Mouse (Mus musculus): Measurements from ENCODE around the gene Samd13. TPM values are rescaled to one million over a fixed set of nuclear protein-coding genes. Genes with fewer than 3 reads are reported as not detected.
A peak's percentile ranks its signal among the peaks of the same experiment; 100 is the strongest.

Gene Samd13
- polyA plus RNA-seq, 1 experiment from 2014 or later = 0.53 TPM

DNA sequence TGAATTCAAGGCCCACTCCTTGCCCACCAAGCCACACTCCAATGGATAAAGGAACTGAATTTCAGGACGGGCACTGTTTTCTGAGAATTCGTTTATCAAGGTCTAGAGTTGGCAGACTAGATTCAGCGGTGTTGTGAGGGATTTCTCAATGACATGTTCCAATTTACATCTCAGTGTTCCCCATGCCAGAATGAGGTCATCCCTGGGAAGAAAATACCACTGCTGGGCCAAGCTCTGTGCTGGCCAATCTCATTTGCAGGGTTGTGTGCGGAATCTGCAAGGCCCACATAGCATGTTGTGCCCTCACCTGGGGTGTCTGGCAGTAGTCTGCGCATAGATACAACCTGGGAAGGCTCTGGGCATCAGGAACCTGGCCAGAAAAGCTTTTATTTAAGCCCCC lies 26.1 kb downstream of the Samd13 start:
- 0 out of 2 replicates have a peak, but pooled peaks cover 3% of the 10 kb centered on the region for H3K4me1 ChIP-seq (replicated peaks)
- ATAC-seq = no peak
- H3K27me3 ChIP-seq (replicated peaks) = no peaks in the 10 kb centered on the region
- WGBS = 88% methylated on average over 5 of the region's 5 CpGs
- no peak overlapping the region for H3K27ac ChIP-seq
- H3K9me3 ChIP-seq = no peaks in the 10 kb centered on the region
- no peak overlapping the region for H3K9ac ChIP-seq
- no peak overlapping the region for H3K4me3 ChIP-seq (replicated peaks)
- no peaks in the 10 kb centered on the region for H3K36me3 ChIP-seq
- no peak overlapping the region for H3K4me2 ChIP-seq (replicated peaks)

DNA sequence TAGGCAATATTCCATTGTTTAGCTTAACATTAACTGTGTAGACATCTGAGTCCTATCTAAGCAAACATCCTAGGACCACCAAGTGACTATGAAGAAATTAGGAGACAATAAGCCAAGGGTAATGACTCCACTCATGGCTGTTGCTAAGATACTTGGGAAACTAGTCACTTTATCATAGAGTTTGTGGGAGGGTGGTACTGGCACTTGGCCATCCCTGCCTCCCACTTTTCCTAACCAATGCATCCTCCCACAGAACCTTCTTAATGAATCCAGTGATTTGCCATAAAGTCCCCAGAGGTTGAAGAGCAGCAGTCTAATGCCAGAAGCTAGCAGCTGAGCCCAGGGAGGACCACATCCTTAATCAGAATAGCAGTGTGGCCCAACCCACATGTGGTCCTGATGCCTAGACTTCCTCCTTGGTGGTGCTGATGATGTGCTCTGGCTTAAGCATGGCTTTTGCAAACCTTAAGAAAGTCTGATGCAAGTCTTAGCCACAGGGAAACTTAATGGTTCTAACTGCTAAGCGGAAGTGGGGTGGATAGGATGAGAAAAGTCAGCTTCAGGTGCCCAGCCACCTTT lies 27.2 kb downstream of the Samd13 start:
- no peak overlapping the region for H3K9ac ChIP-seq
- no peaks in the 10 kb centered on the region for H3K27me3 ChIP-seq (replicated peaks)
- 0 out of 2 replicates have a peak, but pooled peaks cover 3% of the 10 kb centered on the region for H3K4me1 ChIP-seq (replicated peaks)
- H3K4me3 ChIP-seq (replicated peaks) = no peak overlapping the region
- no peak overlapping the region for H3K4me2 ChIP-seq (replicated peaks)
- ATAC-seq = no peak
- no peaks in the 10 kb centered on the region for H3K36me3 ChIP-seq
- WGBS = 95% methylated on average over 1 of the region's 1 CpGs
- no peak overlapping the region for H3K27ac ChIP-seq
- no peaks in the 10 kb centered on the region for H3K9me3 ChIP-seq

GRCm38 (mm10) chr3:146657433-146657832 lies 28.0 kb downstream of the Samd13 start:
- no peaks in the 10 kb centered on the region for H3K27me3 ChIP-seq (replicated peaks)
- 86% methylated on average over 5 of the region's 5 CpGs for WGBS
- no peaks in the 10 kb centered on the region for H3K36me3 ChIP-seq
- no peak overlapping the region for H3K9ac ChIP-seq
- H3K4me1 ChIP-seq (replicated peaks) = 0 out of 2 replicates have a peak, but pooled peaks cover 3% of the 10 kb centered on the region
- no peaks in the 10 kb centered on the region for H3K9me3 ChIP-seq
- no peak overlapping the region for H3K4me2 ChIP-seq (replicated peaks)
- no peak for ATAC-seq
- no peak overlapping the region for H3K4me3 ChIP-seq (replicated peaks)
- no peak overlapping the region for H3K27ac ChIP-seq

- peak; percentile 34; the same call in 1 of the 2 replicates for ATAC-seq
- H3K9me3 ChIP-seq = no peaks in the 10 kb centered on the region
- no peak overlapping the region for H3K4me3 ChIP-seq (replicated peaks)
- H3K36me3 ChIP-seq = no peaks in the 10 kb centered on the region
- H3K4me1 ChIP-seq (replicated peaks) = 0 out of 2 replicates have a peak, but pooled peaks cover 3% of the 10 kb centered on the region
- H3K4me2 ChIP-seq (replicated peaks) = no peak overlapping the region
- WGBS = 50% methylated on average over 2 of the region's 2 CpGs
- no peak overlapping the region for H3K27ac ChIP-seq
- no peaks in the 10 kb centered on the region for H3K27me3 ChIP-seq (replicated peaks)
- no peak overlapping the region for H3K9ac ChIP-seq
Observed at GRCm38 (mm10) chr3:146655111-146655577, 30.2 kb downstream of the Samd13 start.

DNA sequence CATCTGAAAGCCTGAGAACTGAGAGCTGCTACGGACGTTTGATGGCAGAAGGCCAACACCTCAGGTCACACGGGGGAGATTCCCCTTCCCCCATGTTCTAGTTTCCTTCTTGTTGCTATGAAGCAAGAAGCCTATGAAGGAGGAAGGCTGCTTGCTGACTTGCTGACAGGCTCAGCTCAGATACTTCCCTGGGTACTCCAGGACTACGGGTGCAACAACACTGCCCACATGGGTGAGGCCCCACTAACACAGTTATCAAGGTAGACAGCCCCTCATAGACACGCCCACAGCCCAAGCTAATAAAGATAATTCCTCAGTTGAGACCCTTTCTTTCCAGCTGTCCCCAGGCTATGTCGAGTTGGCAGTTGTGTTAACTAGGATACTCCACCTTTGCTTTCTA lies 31.7 kb downstream of the Samd13 start:
- no peaks in the 10 kb centered on the region for H3K36me3 ChIP-seq
- no peak; the same call in 1 of the 2 replicates for ATAC-seq
- 49% methylated on average over 6 of the region's 6 CpGs for WGBS
- no peak overlapping the region for H3K9ac ChIP-seq
- H3K4me1 ChIP-seq (replicated peaks) = 0 out of 2 replicates have a peak, but pooled peaks cover 3% of the 10 kb centered on the region
- H3K4me2 ChIP-seq (replicated peaks) = no peak overlapping the region
- no peak overlapping the region for H3K4me3 ChIP-seq (replicated peaks)
- no peaks in the 10 kb centered on the region for H3K9me3 ChIP-seq
- no peaks in the 10 kb centered on the region for H3K27me3 ChIP-seq (replicated peaks)
- H3K27ac ChIP-seq = no peak overlapping the region

DNA sequence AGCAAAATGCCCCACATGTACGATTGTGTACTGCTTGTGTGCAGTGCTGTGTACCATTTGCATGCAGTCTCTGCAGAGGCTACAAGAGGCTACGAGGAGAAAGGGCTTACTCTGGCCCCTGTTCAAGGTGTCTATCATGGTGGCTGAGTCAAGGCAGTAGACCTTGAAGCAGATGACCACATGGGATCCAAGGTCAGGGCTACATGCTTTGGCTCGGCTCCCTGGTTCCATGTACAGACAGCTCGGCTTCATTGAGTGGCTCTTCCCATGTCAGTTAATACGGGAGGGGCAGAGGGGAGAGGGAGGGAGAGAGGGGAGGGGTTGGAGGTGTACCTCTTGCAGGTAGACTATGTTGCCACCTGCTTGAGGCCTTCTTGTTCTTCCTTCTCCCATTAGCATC lies 33.0 kb downstream of the Samd13 start:
- H3K36me3 ChIP-seq = no peaks in the 10 kb centered on the region
- H3K9me3 ChIP-seq = no peaks in the 10 kb centered on the region
- H3K27me3 ChIP-seq (replicated peaks) = no peaks in the 10 kb centered on the region
- no peak overlapping the region for H3K27ac ChIP-seq
- no peak for ATAC-seq
- WGBS = 84% methylated on average over 5 of the region's 5 CpGs
- H3K4me1 ChIP-seq (replicated peaks) = 0 out of 2 replicates have a peak, but pooled peaks cover 3% of the 10 kb centered on the region
- H3K4me2 ChIP-seq (replicated peaks) = no peak overlapping the region
- no peak overlapping the region for H3K4me3 ChIP-seq (replicated peaks)
- no peak overlapping the region for H3K9ac ChIP-seq

GRCm38 (mm10) chr3:146651217-146651616 lies 34.2 kb downstream of the Samd13 start, which contains the start of gene 4930503B20Rik:
TSS of gene 4930503B20Rik (minus strand) at chr3:146651317.
- no peak within 1 kb of the TSS for H3K27ac ChIP-seq
- no peak within 1 kb of the TSS for H3K4me3 ChIP-seq (replicated peaks)
- H3K4me2 ChIP-seq (replicated peaks) = no peak within 1 kb of the TSS
- no peaks in the 10 kb centered on the region for H3K9me3 ChIP-seq
- H3K4me1 ChIP-seq (replicated peaks) = 0 out of 2 replicates have a peak, but pooled peaks cover 3% of the 10 kb centered on the region
- no peaks in the 10 kb centered on the region for H3K27me3 ChIP-seq (replicated peaks)
- ATAC-seq = no peak
- H3K9ac ChIP-seq = no peak within 1 kb of the TSS
- H3K36me3 ChIP-seq = no peaks in the 10 kb centered on the region
- WGBS = 82% methylated on average over 3 of the region's 3 CpGs

DNA sequence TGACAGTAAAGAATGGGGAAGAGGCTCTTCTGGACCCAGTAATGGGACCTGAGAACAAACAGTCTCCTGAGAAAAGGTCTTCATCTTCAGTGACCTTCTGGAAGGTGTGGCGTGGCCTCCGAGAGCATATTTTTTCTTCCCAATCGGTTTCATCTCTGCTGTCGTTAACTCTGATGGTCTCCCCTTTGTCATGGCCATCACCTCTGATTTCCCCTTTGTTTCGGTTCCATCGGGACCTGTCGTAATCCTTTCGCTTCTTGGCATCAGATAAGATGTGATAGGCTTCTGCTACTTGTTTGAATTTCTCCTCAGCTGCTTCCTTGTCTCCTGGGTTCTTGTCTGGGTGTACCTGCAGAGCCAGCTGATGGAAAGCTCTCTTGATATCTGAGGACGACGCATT lies 34.7 kb downstream of the Samd13 start:
- H3K27ac ChIP-seq = no peak overlapping the region
- ATAC-seq = no peak
- H3K9ac ChIP-seq = no peak overlapping the region
- H3K4me3 ChIP-seq (replicated peaks) = no peak overlapping the region
- 0 out of 2 replicates have a peak, but pooled peaks cover 3% of the 10 kb centered on the region for H3K4me1 ChIP-seq (replicated peaks)
- no peak overlapping the region for H3K4me2 ChIP-seq (replicated peaks)
- H3K9me3 ChIP-seq = no peaks in the 10 kb centered on the region
- no peaks in the 10 kb centered on the region for H3K27me3 ChIP-seq (replicated peaks)
- no peaks in the 10 kb centered on the region for H3K36me3 ChIP-seq
- WGBS = 84% methylated on average over 10 of the region's 10 CpGs

DNA sequence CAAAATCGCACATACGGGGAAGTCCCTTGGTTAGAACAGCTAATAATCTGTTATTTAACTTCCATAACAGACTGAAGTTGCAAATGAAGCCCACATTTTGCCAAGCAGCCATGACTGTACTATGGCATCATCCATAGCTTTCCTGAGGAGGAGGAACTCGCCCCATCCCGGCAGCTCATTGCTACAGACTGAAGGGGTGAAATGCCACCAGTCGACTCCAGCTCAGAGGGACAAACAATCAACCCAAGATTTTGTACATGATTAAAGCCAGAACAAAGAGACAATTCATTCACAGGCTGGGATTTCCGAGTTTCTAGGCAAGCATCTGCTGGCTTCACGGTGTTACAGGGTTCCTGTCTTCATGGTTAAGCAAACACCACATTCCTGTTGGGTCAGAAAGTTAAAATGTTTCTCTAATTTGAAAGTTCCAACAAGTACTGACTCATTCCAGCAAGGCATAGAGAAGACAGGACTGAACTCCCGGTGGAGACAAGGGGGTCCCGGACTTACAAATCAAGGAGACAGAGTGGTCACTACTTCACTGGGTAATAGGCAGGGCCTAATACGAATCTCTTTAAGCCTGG lies 36.0 kb downstream of the Samd13 start:
- no peak for ATAC-seq
- H3K27ac ChIP-seq = no peak overlapping the region
- no peak overlapping the region for H3K4me3 ChIP-seq (replicated peaks)
- no peaks in the 10 kb centered on the region for H3K9me3 ChIP-seq
- no peaks in the 10 kb centered on the region for H3K36me3 ChIP-seq
- WGBS = 73% methylated on average over 10 of the region's 10 CpGs
- H3K27me3 ChIP-seq (replicated peaks) = no peaks in the 10 kb centered on the region
- no peak overlapping the region for H3K9ac ChIP-seq
- H3K4me1 ChIP-seq (replicated peaks) = no peaks in the 10 kb centered on the region
- no peak overlapping the region for H3K4me2 ChIP-seq (replicated peaks)

GRCm38 (mm10) chr3:146641818-146642427 lies 43.5 kb downstream of the Samd13 start:
- Histone ChIP-seq H3K27me3 (replicated peaks) (no peaks in the 10 kb centered on the region), H3K9ac (no peak overlapping the region), H3K4me3 (replicated peaks) (no peak overlapping the region), H3K4me1 (replicated peaks) (no peaks in the 10 kb centered on the region), H3K9me3 (no peaks in the 10 kb centered on the region), H3K27ac (no peak overlapping the region), H3K36me3 (no peaks in the 10 kb centered on the region), H3K4me2 (replicated peaks) (no peak overlapping the region)
- WGBS = 46% methylated on average over 4 of the region's 4 CpGs
- no peak for ATAC-seq

DNA sequence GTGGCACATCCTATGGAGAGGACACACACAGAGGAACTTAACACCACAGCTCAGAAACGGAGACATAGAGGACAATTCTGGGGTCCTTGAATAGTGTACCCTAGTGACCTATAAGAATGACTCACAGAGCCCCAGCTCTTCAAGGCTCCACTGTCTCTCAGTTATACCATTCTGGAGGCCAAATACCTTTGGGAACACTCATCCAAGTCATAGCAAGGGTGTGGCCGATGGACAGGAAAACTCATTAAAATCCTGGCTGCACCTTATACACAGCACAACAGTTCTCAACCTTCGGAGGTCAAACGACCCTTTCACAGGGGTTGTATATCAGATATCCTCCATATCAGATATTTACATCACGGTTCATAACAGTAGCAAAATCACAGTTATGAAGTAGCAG lies 52.9 kb downstream of the Samd13 start:
- no peak overlapping the region for H3K4me3 ChIP-seq (replicated peaks)
- H3K9ac ChIP-seq = no peak overlapping the region
- no peaks in the 10 kb centered on the region for H3K36me3 ChIP-seq
- H3K27ac ChIP-seq = no peak overlapping the region
- no peaks in the 10 kb centered on the region for H3K9me3 ChIP-seq
- ATAC-seq = no peak
- 83% methylated on average over 5 of the region's 5 CpGs for WGBS
- no peaks in the 10 kb centered on the region for H3K4me1 ChIP-seq (replicated peaks)
- H3K4me2 ChIP-seq (replicated peaks) = no peak overlapping the region
- H3K27me3 ChIP-seq (replicated peaks) = no peaks in the 10 kb centered on the region

- ATAC-seq = no peak
- Histone ChIP-seq H3K27ac (no peak overlapping the region), H3K4me1 (replicated peaks) (no peaks in the 10 kb centered on the region), H3K9ac (no peak overlapping the region), H3K9me3 (no peaks in the 10 kb centered on the region), H3K36me3 (no peaks in the 10 kb centered on the region), H3K4me3 (replicated peaks) (no peak overlapping the region), H3K27me3 (replicated peaks) (no peaks in the 10 kb centered on the region), H3K4me2 (replicated peaks) (no peak overlapping the region)
- 69% methylated on average over 8 of the region's 8 CpGs for WGBS
Observed at GRCm38 (mm10) chr3:146628227-146628982, 57.0 kb downstream of the Samd13 start.

Data from intestine, embryonic 15.5 days (tissue).